Mouse (Mus musculus): ENCODE results near the gene Irak1bp1.

- TF ChIP-seq CTCF (IDR thresholded peaks at IDR 0.05; ENCODE audit: borderline replicate concordance, insufficient read depth, low read depth, low read length), result no peak
- no peak for TF ChIP-seq POLR2A (IDR thresholded peaks at IDR 0.05; ENCODE audit: borderline replicate concordance, insufficient read depth, low read length)
Observed at GRCm38 (mm10) chr9:82807635-82808034, 21.7 kb upstream of the Irak1bp1 start.

Measured in cerebellum, adult 2 months (tissue).